29 mouse cellular contexts compared by ENCODE assay signal in the genomic region with DNA sequence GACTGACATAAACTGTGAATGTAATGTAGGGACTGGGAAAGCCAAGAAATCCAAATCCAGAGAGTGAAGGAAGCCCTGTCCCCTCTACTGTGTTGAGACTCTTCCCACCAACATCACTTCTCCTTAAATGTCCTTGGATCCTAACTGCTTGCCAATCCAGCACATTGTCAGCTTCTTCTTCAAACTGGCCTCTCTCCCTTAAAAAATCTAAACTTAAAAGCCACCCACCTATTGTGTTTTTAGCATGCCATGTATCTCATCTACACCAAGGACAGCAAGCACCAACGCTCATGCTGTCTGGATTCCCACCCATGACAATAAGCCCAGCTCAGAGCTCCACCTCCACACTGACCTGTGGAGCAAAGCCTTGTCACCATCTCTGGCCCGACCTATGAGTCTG. TPM values are rescaled to one million over a fixed set of nuclear protein-coding genes. Genes with fewer than 3 reads are reported as not detected.
A peak's percentile ranks its signal among the peaks of the same experiment; 100 is the strongest.
DNase-seq lines count a peak whose midpoint lies in the region; ATAC-seq and TF ChIP-seq lines count a peak whose summit lies in the region.
"Had no signal": no experiment of that assay in that cellular context is flagged by ENCODE, and none has a peak within 500 bp of the region (broad histone marks: within the 10 kb centered on the region; RNA-seq: fewer than 3 reads in every experiment).

No protein-coding gene starts in this region.

- 96% methylated on average over 2 of the region's 2 CpGs for WGBS in midbrain, embryonic 11.5 days
- WGBS in midbrain, embryonic 16.5 days: 93% methylated on average over 2 of the region's 2 CpGs

- H3K9ac ChIP-seq in midbrain, embryonic 11.5 days (ENCODE audit: low read length): no peak overlapping the region
- H3K9ac ChIP-seq in midbrain, embryonic 16.5 days (ENCODE audit: low read depth, low read length): no peak overlapping the region
- H3K9ac ChIP-seq: embryonic facial prominence, embryonic 13.5 days; embryonic facial prominence, embryonic 15.5 days; forebrain, embryonic 12.5 days had no signal

- no peak overlapping the region for H3K4me2 ChIP-seq in midbrain, embryonic 11.5 days
- no peak overlapping the region for H3K4me2 ChIP-seq in midbrain, embryonic 16.5 days (ENCODE audit: low read length)
- H3K4me2 ChIP-seq: embryonic facial prominence, embryonic 13.5 days; embryonic facial prominence, embryonic 15.5 days; forebrain, embryonic 12.5 days had no signal

- no peak overlapping the region for H3K4me3 ChIP-seq in midbrain, embryonic 11.5 days (ENCODE audit: low read depth, low read length)
- no peak overlapping the region for H3K4me3 ChIP-seq in midbrain, embryonic 16.5 days (ENCODE audit: low read depth, low read length)
- peak overlapping the region; percentile 73 for H3K4me3 ChIP-seq in testis, adult 2 months (ENCODE audit: control insufficient read depth, low read depth, low read length)
- H3K4me3 ChIP-seq: embryonic facial prominence, embryonic 13.5 days; embryonic facial prominence, embryonic 15.5 days; erythroblast, embryonic 14.5 days; forebrain, embryonic 10.5 days; forebrain, embryonic 12.5 days had no signal

- ATAC-seq in frontal cortex, adult (ENCODE audit: low TSS enrichment): peak; percentile 48
- ATAC-seq in midbrain, embryonic 11.5 days (ENCODE audit: low FRiP score): no peak
- no peak for ATAC-seq in midbrain, embryonic 16.5 days
- ATAC-seq: activated CD4-positive, CD25-positive, alpha-beta regulatory T cell, adult 4 months; CD4-positive, CD25-positive, alpha-beta regulatory T cell, adult 4 months; forebrain, embryonic 14.5 days; Patski had no signal

- H3K36me3 ChIP-seq in midbrain, embryonic 11.5 days (ENCODE audit: control insufficient read depth, insufficient read depth, low read length): no peaks in the 10 kb centered on the region
- no peaks in the 10 kb centered on the region for H3K36me3 ChIP-seq in midbrain, embryonic 16.5 days (ENCODE audit: control insufficient read depth, insufficient read depth, low read length)
- 0 out of 2 replicates have a peak, but pooled peaks cover 1% of the 10 kb centered on the region for H3K36me3 ChIP-seq in testis, adult 2 months (ENCODE audit: control insufficient read depth, insufficient read depth, low read length)
- H3K36me3 ChIP-seq: embryonic facial prominence, embryonic 13.5 days; embryonic facial prominence, embryonic 15.5 days; forebrain, embryonic 10.5 days; forebrain, embryonic 12.5 days; G1E had no signal

- no peak for TF ChIP-seq CTCF in testis, adult 2 months (IDR thresholded peaks at IDR 0.05; ENCODE audit: control insufficient read depth, insufficient read depth, insufficient replicate concordance, low read depth, low read length)

- H3K27ac ChIP-seq in midbrain, embryonic 11.5 days (ENCODE audit: low read depth, low read length): no peak overlapping the region
- no peak overlapping the region for H3K27ac ChIP-seq in midbrain, embryonic 16.5 days (ENCODE audit: low read length)
- no peak overlapping the region for H3K27ac ChIP-seq in testis, adult 2 months (ENCODE audit: control insufficient read depth, insufficient read depth, low read depth, low read length)
- H3K27ac ChIP-seq: embryonic facial prominence, embryonic 13.5 days; embryonic facial prominence, embryonic 15.5 days; forebrain, embryonic 10.5 days; forebrain, embryonic 12.5 days had no signal

- H3K4me1 ChIP-seq in midbrain, embryonic 11.5 days (ENCODE audit: control insufficient read depth, insufficient read depth, low read length): no peaks in the 10 kb centered on the region
- H3K4me1 ChIP-seq in midbrain, embryonic 16.5 days (ENCODE audit: control insufficient read depth, insufficient read depth, low read length): peaks cover 40% of the 10 kb centered on the region
- H3K4me1 ChIP-seq in testis, adult 2 months (ENCODE audit: control insufficient read depth, insufficient read depth, low read length): no peaks in the 10 kb centered on the region

- DNase-seq in frontal cortex, adult 2 months (ENCODE audit: extremely low spot score in 1 of 2, low spot score in 1 of 2): no peak
- DNase-seq in midbrain, embryonic 11.5 days (ENCODE audit: low spot score, missing footprints): peak; percentile 23
- DNase-seq in testis, postnatal 14 days (ENCODE audit: low spot score): no peak
- DNase-seq in lung, postnatal 4 days: no peak
- DNase-seq: adrenal gland, adult 8-10 months; adrenal gland, postnatal 14 days; adrenal gland, postnatal 36 days; B cell, adult 2 months; cerebellum, adult 11 months; cerebellum, adult 18-20 months; cerebellum, adult 8-10 months; cerebellum, adult 9-11 months; cerebellum, postnatal 14 days; cerebellum, postnatal 36 days; embryo, embryonic 11 days had no signal

- no peaks in the 10 kb centered on the region for H3K27me3 ChIP-seq in midbrain, embryonic 11.5 days (ENCODE audit: control insufficient read depth, insufficient read depth, low read length)
- no peaks in the 10 kb centered on the region for H3K27me3 ChIP-seq in midbrain, embryonic 16.5 days (ENCODE audit: control insufficient read depth, insufficient read depth, low read depth, low read length)
- H3K27me3 ChIP-seq in testis, adult 2 months (ENCODE audit: control insufficient read depth, insufficient read depth, low read length): no peaks in the 10 kb centered on the region
- H3K27me3 ChIP-seq: CH12.LX; embryonic facial prominence, embryonic 13.5 days; embryonic facial prominence, embryonic 15.5 days; forebrain, embryonic 12.5 days; Patski had no signal

- no peak for TF ChIP-seq POLR2A in testis, adult 2 months (IDR thresholded peaks at IDR 0.05; ENCODE audit: control insufficient read depth, low read depth, low read length)

- no peaks in the 10 kb centered on the region for H3K9me3 ChIP-seq in midbrain, embryonic 11.5 days (ENCODE audit: control insufficient read depth, low read length)
- no peaks in the 10 kb centered on the region for H3K9me3 ChIP-seq in midbrain, embryonic 16.5 days (replicated peaks; ENCODE audit: control insufficient read depth, low read length, poor library complexity, severe bottlenecking)
- H3K9me3 ChIP-seq: embryonic facial prominence, embryonic 13.5 days; embryonic facial prominence, embryonic 15.5 days; forebrain, embryonic 10.5 days; forebrain, embryonic 12.5 days had no signal

RNA-seq across cellular contexts. Expression of a gene that starts 7.4 kb away (rescaled TPM):
- 31.2 and 31.4 TPM in 2 replicates for polyA plus RNA-seq in frontal cortex, adult 2 months (2012; rRNA removed)
- 24.8 and 27.3 TPM in 2 replicates for polyA plus RNA-seq in midbrain, embryonic 11.5 days (2014; fragmentation: Nextera tagmentation; extraction: Ambion mirVana)
- 26.6 and 32.8 TPM in 2 replicates for polyA plus RNA-seq in midbrain, embryonic 16.5 days (2015; fragmentation: Nextera tagmentation; extraction: Ambion mirVana)
- 8.4 and 9.6 TPM in 2 replicates for polyA plus RNA-seq in testis, adult 2 months (2012; rRNA removed)
- polyA plus RNA-seq: erythroblast, embryonic 14.5 days had no signal
